Mouse (Mus musculus) midbrain, postnatal 0 days (tissue): ENCODE measurements around the gene Arhgap27. TPM values are rescaled to one million over a fixed set of nuclear protein-coding genes. Genes with fewer than 3 reads are reported as not detected.
A peak's percentile ranks its signal among the peaks of the same experiment; 100 is the strongest.

ENCODE experiments used
- ATAC-seq: fragments of 200-750 bp; cut with Nextera tagmentation; 2 replicates; pipeline ENCODE4 v1.8.0; 2017; ENCODE audit warnings: moderate number of reproducible peaks, mild to moderate bottlenecking, moderate TSS enrichment, moderate library complexity; ENCODE audit not compliant: low FRiP score
- DNase-seq: peaks from one replicate; pipeline ENCODE4 v3.0.0-alpha.2; 2015; ENCODE audit warnings: low spot score
- H3K27ac ChIP-seq: fragments of 300-500 bp; sonication (generic); 2 replicates; pipeline ENCODE4 v1.5.1; 2014; ENCODE audit warnings: low read depth, mild to moderate bottlenecking, low read length, mixed read lengths
- H3K27me3 ChIP-seq: fragments of 300-500 bp; sonication (generic); 2 replicates; pipeline ENCODE4 v1.6.1; 2014; ENCODE audit warnings: low read length, control low read depth, mixed read lengths; ENCODE audit not compliant: insufficient read depth
- H3K36me3 ChIP-seq: fragments of 300-500 bp; sonication (generic); 2 replicates; pipeline ENCODE4 v1.6.1; 2014; ENCODE audit warnings: low read length, control low read depth, mixed read lengths; ENCODE audit not compliant: insufficient read depth
- H3K4me1 ChIP-seq: fragments of 300-500 bp; sonication (generic); 2 replicates; pipeline ENCODE4 v1.6.1; 2014; ENCODE audit warnings: mild to moderate bottlenecking, control low read depth, antibody characterized with exemption, low read length, mixed read lengths; ENCODE audit not compliant: insufficient read depth
- H3K4me2 ChIP-seq: fragments of 300-500 bp; sonication (generic); 2 replicates; pipeline ENCODE4 v1.6.1; 2014; ENCODE audit warnings: low read depth, mild to moderate bottlenecking, low read length, mixed read lengths; ENCODE audit not compliant: poor library complexity, severe bottlenecking
- H3K4me3 ChIP-seq: fragments of 300-500 bp; sonication (generic); 2 replicates; pipeline ENCODE4 v1.5.1; 2014; ENCODE audit warnings: low read depth, mild to moderate bottlenecking, low read length, moderate library complexity
- H3K9ac ChIP-seq: fragments of 300-500 bp; sonication (generic); replicated peaks from 2 replicates; pipeline ENCODE4 v1.6.1; 2014; ENCODE audit warnings: mild to moderate bottlenecking, low read length, moderate library complexity, mixed read lengths; ENCODE audit not compliant: poor library complexity, severe bottlenecking
- H3K9me3 ChIP-seq: fragments of 300-500 bp; sonication (generic); 2 replicates; pipeline ENCODE4 v1.6.1; 2016; ENCODE audit warnings: low read length, control low read depth
- CTCF ChIP-seq: IDR thresholded peaks from 2 replicates; pipeline ENCODE4 v1.5.1; 2016; ENCODE audit warnings: antibody characterized with exemption, mild to moderate bottlenecking
- WGBS: fragments of 180-500 bp; shearing (Covaris S2); extraction: QIAGEN DNeasy Blood & Tissue Kit; methylation state at CpG from one replicate; pipeline ENCODE4 v1.1.7; 2014; 5-methylcytosine and 5-hydroxymethylcytosine counted together
- polyA plus RNA-seq: library from polyadenylated mRNA; unstranded; fragments of >200 nt; fragmentation: Nextera tagmentation; extraction: Ambion mirVana; gene quantifications from 2 replicates; pipeline ENCODE4 v1.2.1, GENCODE M21; 2015
- total RNA-seq: library from RNA; depleted of rRNA; stranded (reverse); fragments of >200 nt; gene quantifications from 2 replicates; pipeline ENCODE4 v1.2.3, GENCODE M21; 2014

The Arhgap27 gene
- total and polyA plus RNA-seq, 2 experiments from 2014 or later: 4.9 to 7.9 TPM

DNA sequence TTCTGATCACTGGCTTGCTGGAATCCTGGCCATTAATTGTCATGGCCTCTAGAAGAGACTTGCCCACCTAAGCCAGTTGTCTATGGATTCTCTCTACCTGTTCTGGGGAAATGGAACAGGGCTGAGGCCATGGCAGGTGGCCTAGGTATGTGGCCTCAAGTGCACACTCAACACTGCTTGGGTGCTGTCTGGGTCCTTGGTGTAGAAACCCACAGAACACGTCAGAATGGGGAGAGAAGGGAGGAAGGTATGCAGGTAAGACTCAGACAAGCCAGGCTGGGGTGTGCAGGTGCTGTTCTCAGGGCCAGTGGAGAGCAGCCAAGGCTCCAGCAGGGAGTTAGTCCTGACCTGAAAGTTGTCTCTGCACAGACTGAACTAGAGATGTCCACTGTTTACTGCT is 45.5 kb downstream of the Arhgap27 start:
- TF ChIP-seq CTCF: no peak
- ATAC-seq: no peak

DNA sequence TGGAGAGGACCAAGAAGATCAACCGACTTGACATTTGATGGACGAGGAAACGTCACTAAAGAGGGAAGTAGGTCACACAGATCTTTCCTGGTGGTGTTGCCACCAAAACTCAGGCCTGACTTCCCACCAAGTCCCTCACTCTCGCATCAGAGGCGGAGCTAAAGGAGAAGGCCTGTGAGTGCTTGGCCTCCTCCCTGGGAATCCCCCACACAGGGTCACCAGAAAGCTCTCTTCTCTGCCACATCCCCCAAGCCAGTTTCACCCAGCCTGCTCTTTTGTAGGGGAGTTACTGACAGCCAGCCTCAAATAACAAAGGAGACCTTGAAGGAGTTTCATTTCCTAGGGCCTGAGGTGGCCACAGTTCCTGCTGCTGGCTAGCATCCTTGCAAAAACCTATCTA is 48.1 kb downstream of the Arhgap27 start:
- no peak for DNase-seq
- no peaks in the 10 kb centered on the region for H3K36me3 ChIP-seq
- ATAC-seq: no peak
- no peaks in the 10 kb centered on the region for H3K4me1 ChIP-seq
- no peaks in the 10 kb centered on the region for H3K27me3 ChIP-seq
- H3K4me2 ChIP-seq: no peak overlapping the region
- H3K4me3 ChIP-seq: no peak overlapping the region
- H3K9me3 ChIP-seq: no peaks in the 10 kb centered on the region
- no peak overlapping the region for H3K27ac ChIP-seq
- H3K9ac ChIP-seq: no peak overlapping the region
- 82% methylated on average over 5 of the region's 5 CpGs for WGBS
- TF ChIP-seq CTCF: no peak

More for the DNA sequence above, 45.5 kb downstream of the Arhgap27 start:
- no peak overlapping the region for H3K4me2 ChIP-seq
- H3K27me3 ChIP-seq: no peaks in the 10 kb centered on the region
- no peaks in the 10 kb centered on the region for H3K9me3 ChIP-seq
- H3K4me3 ChIP-seq: no peak overlapping the region
- no peak for DNase-seq
- no peak overlapping the region for H3K27ac ChIP-seq
- H3K4me1 ChIP-seq: no peaks in the 10 kb centered on the region
- no peak overlapping the region for H3K9ac ChIP-seq
- H3K36me3 ChIP-seq: no peaks in the 10 kb centered on the region
- WGBS: 100% methylated on average over 1 of the region's 1 CpGs

DNA sequence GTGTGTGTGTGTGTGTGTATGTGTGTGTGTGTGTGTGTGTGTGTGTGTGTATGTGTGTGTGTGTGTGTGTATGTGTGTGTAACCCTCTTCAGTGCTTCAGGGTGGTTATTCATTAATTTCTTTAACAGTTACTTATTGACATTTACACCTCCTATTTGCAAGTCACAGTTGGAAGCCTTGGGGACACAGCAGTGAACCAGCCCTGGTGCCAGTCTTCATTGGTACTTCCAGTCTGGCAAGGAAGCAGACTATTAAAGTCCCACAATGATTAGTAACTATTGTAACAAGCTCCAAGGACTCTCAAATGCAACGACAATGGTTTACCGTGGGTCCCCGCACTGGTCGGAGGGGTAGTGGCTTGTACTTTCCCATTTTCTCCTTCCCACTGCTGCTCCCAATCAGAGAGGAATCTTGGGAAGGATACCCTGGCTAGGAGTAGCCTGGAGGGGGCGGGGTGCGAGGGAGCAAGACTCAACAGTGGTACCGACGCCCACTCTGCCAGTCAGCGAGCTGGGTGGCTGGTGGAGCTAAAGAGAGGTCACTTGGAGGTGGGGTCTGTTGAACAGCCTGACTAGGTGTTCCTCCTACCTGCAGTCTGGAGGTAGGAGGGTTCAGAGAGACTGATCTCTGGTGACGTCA is 48.6 kb downstream of the Arhgap27 start:
- 89% methylated on average over 10 of the region's 10 CpGs for whole genome bisulfite sequencing
- no peak for TF ChIP-seq CTCF
- no peak overlapping the region for H3K4me3 ChIP-seq

DNA sequence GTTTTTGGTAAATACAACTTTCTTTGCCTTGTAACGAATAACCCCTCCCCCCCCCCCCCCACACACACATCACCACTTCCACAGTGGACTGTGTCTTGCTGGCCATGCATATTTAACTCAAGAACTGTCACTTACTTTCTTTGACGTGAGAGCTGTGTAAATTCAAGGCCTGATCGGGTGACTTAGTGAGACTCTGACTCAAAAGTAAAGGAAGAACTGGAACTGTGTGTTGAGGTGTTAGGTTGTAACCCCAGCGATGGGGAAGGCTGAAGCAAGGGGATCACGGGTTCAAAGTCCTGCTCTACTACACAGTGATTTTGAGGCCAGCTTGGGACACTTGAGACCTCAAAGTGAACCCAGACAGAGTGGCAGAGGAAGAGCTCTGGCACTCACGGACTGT is 50.0 kb downstream of the Arhgap27 start:
- no peak for DNase-seq
- no peak overlapping the region for H3K4me3 ChIP-seq
- no peaks in the 10 kb centered on the region for H3K9me3 ChIP-seq
- no peaks in the 10 kb centered on the region for H3K27me3 ChIP-seq
- no peak overlapping the region for H3K4me2 ChIP-seq
- TF ChIP-seq CTCF: no peak
- ATAC-seq: no peak
- no peak overlapping the region for H3K27ac ChIP-seq
- no peaks in the 10 kb centered on the region for H3K4me1 ChIP-seq
- no peaks in the 10 kb centered on the region for H3K36me3 ChIP-seq
- H3K9ac ChIP-seq: no peak overlapping the region
- WGBS: 85% methylated on average over 6 of the region's 6 CpGs

More for the DNA sequence above, 48.6 kb downstream of the Arhgap27 start:
- H3K4me2 ChIP-seq: no peak overlapping the region
- H3K4me1 ChIP-seq: no peaks in the 10 kb centered on the region
- H3K36me3 ChIP-seq: no peaks in the 10 kb centered on the region
- no peak for ATAC-seq
- H3K9me3 ChIP-seq: no peaks in the 10 kb centered on the region
- no peaks in the 10 kb centered on the region for H3K27me3 ChIP-seq
- H3K27ac ChIP-seq: no peak overlapping the region
- no peak overlapping the region for H3K9ac ChIP-seq
- DNase-seq: no peak

DNA sequence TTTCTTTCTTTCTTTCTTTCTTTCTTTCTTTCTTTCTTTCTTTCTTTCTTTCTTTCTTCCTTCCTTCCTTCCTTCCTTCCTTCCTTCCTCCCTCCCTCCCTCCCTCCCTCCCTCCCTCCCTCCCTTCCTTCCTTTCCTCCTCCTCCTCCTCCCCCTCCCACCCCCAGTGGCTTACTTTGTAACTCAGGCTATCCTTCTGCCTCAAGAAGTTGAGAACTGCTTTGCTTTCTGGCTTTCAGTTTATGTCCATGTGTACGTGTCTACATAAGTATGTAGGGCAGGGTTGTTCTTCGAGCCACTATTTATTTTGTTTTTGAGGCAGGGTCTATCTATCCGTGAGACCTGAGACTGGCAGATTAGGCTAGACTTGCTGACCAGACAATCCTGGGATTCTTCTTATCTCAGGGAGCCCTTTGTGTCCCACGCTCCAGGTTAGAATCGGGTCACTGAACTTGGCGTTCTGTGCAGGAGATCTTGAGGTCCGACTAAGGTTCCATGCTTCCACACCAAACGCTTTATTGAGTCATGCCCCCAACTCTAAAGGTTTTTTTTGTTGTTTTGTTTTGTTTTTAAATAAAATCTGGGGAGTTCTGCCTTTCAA is 50.7 kb downstream of the Arhgap27 start:
- Histone ChIP-seq H3K9me3 (no peaks in the 10 kb centered on the region), H3K4me1 (no peaks in the 10 kb centered on the region), H3K4me3 (no peak overlapping the region), H3K9ac (no peak overlapping the region), H3K36me3 (no peaks in the 10 kb centered on the region), H3K27ac (no peak overlapping the region), H3K27me3 (no peaks in the 10 kb centered on the region), H3K4me2 (no peak overlapping the region)
- 59% methylated on average over 8 of the region's 8 CpGs for WGBS
- no peak for ATAC-seq
- DNase-seq: no peak
- no peak for TF ChIP-seq CTCF

DNA sequence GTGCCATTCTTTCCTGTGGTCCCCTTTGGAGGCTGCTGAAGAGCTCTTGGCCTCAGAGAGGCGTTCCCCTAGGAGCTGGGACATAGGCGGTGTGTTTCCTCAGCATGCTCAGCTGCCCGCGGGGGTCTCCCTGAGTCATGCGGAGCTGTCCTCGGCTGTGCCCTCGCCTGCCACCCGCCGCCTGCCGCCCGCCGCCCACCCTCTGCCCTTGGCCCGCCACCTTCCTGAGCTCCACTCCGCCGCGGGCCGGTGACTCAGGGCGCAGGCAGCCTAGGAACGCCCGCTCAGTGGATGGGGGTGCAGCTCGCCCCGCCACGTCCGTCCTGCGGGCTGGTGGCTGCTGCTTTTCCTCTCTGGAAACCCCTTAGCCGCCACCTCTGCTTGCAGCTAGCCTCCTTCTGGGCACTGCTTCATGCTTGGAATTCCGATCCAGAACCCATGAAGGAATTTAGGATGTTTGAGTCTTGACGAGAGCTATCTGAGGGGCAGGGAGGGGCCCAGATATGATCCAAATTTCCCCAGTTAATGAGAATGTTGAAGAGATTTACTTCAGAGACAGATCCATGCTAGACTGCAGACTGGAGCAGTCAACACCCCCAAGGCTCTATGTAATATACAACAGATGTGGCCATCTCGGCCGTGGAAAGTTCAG is 51.4 kb downstream of the Arhgap27 start:
- WGBS: 5% methylated on average over 29 of the region's 30 CpGs
- H3K9ac ChIP-seq: no peak overlapping the region
- no peak for TF ChIP-seq CTCF
- H3K4me2 ChIP-seq: peak overlapping the region; percentile 55
- H3K36me3 ChIP-seq: no peaks in the 10 kb centered on the region
- H3K4me3 ChIP-seq: peak overlapping the region; percentile 24
- ATAC-seq (no peak), DNase-seq (no peak)
- H3K27me3 ChIP-seq: no peaks in the 10 kb centered on the region
- no peaks in the 10 kb centered on the region for H3K4me1 ChIP-seq
- H3K27ac ChIP-seq: no peak overlapping the region
- H3K9me3 ChIP-seq: no peaks in the 10 kb centered on the region
